Mouse (Mus musculus) midbrain, embryonic 16.5 days (tissue): ENCODE measurements at regions not wholly inside any gene's neighbourhood (a gene's known extent, or its start where the extent isn't known, plus 50 kb on each side); places are given as distances from the start of the nearest gene placed in this dataset.
A peak's percentile ranks its signal among the peaks of the same experiment; 100 is the strongest.

Experiments
- ATAC-seq: fragments of 200-750 bp; cut with Nextera tagmentation; 2 replicates; pipeline ENCODE4 v1.8.0; 2017; ENCODE audit warnings: moderate TSS enrichment
- H3K27ac ChIP-seq: fragments of 300-500 bp; sonication (generic); 2 replicates; pipeline ENCODE4 v1.5.1; 2014; ENCODE audit warnings: mild to moderate bottlenecking, low read length, mixed read lengths
- H3K27me3 ChIP-seq: fragments of 300-500 bp; sonication (generic); 2 replicates; pipeline ENCODE4 v1.6.1; 2014; ENCODE audit warnings: low read depth, low read length, mixed read lengths; ENCODE audit not compliant: control insufficient read depth, insufficient read depth
- H3K36me3 ChIP-seq: fragments of 300-500 bp; sonication (generic); 2 replicates; pipeline ENCODE4 v1.6.1; 2014; ENCODE audit warnings: mild to moderate bottlenecking, low read length, moderate library complexity, mixed read lengths; ENCODE audit not compliant: control insufficient read depth, insufficient read depth
- H3K4me1 ChIP-seq: fragments of 300-500 bp; sonication (generic); 2 replicates; pipeline ENCODE4 v1.6.1; 2014; ENCODE audit warnings: mild to moderate bottlenecking, low read length, mixed read lengths; ENCODE audit not compliant: control insufficient read depth, insufficient read depth
- H3K4me2 ChIP-seq: fragments of 300-500 bp; sonication (generic); 2 replicates; pipeline ENCODE4 v1.6.1; 2014; ENCODE audit warnings: mild to moderate bottlenecking, low read length, mixed read lengths
- H3K4me3 ChIP-seq: fragments of 300-500 bp; sonication (generic); 2 replicates; pipeline ENCODE4 v1.5.1; 2014; ENCODE audit warnings: low read depth, mild to moderate bottlenecking, low read length, moderate library complexity, mixed read lengths
- H3K9ac ChIP-seq: fragments of 300-500 bp; sonication (generic); 2 replicates; pipeline ENCODE4 v1.6.1; 2014; ENCODE audit warnings: low read depth, low read length, mixed read lengths
- H3K9me3 ChIP-seq: fragments of 300-500 bp; sonication (generic); replicated peaks from 2 replicates; pipeline ENCODE4 v1.6.1; 2014; ENCODE audit warnings: mild to moderate bottlenecking, low read length, mixed read lengths; ENCODE audit not compliant: control insufficient read depth, poor library complexity, severe bottlenecking
- WGBS: fragments of 180-500 bp; shearing (Covaris S2); extraction: QIAGEN DNeasy Blood & Tissue Kit; methylation state at CpG from one replicate; pipeline ENCODE4 v1.1.7; 2014; 5-methylcytosine and 5-hydroxymethylcytosine counted together

GRCm38 (mm10) chr10:66896698-66897622, 199.0 kb upstream of the Jmjd1c start:
- Histone ChIP-seq H3K4me2 (no peak overlapping the region), H3K4me1 (peaks cover 11% of the 10 kb centered on the region), H3K27me3 (no peaks in the 10 kb centered on the region), H3K36me3 (no peaks in the 10 kb centered on the region), H3K9ac (no peak overlapping the region), H3K4me3 (no peak overlapping the region), H3K9me3 (no peaks in the 10 kb centered on the region), H3K27ac (no peak overlapping the region)
- no peak for ATAC-seq
- 24% methylated on average over 11 of the region's 11 CpGs for WGBS

GRCm38 (mm10) chr10:66899724-66900123, 196.2 kb upstream of the Jmjd1c start:
- no peak overlapping the region for H3K9ac ChIP-seq
- no peak overlapping the region for H3K4me2 ChIP-seq
- no peaks in the 10 kb centered on the region for H3K36me3 ChIP-seq
- no peak for ATAC-seq
- whole genome bisulfite sequencing: 90% methylated on average over 5 of the region's 5 CpGs
- H3K4me3 ChIP-seq: no peak overlapping the region
- H3K27me3 ChIP-seq: no peaks in the 10 kb centered on the region
- no peaks in the 10 kb centered on the region for H3K9me3 ChIP-seq
- H3K27ac ChIP-seq: no peak overlapping the region
- H3K4me1 ChIP-seq: peaks cover 11% of the 10 kb centered on the region

- ATAC-seq: no peak
- Histone ChIP-seq H3K4me1 (peaks cover 11% of the 10 kb centered on the region), H3K9ac (no peak overlapping the region), H3K4me2 (no peak overlapping the region), H3K27me3 (no peaks in the 10 kb centered on the region), H3K27ac (no peak overlapping the region), H3K9me3 (no peaks in the 10 kb centered on the region), H3K36me3 (no peaks in the 10 kb centered on the region), H3K4me3 (no peak overlapping the region)
- WGBS: 71% methylated on average over 10 of the region's 10 CpGs
Measured at GRCm38 (mm10) chr10:66900781-66901180, 195.1 kb upstream of the Jmjd1c start.

GRCm38 (mm10) chr10:66901873-66902272, 194.1 kb upstream of the Jmjd1c start:
- H3K9me3 ChIP-seq: no peaks in the 10 kb centered on the region
- no peak overlapping the region for H3K27ac ChIP-seq
- no peaks in the 10 kb centered on the region for H3K36me3 ChIP-seq
- H3K4me2 ChIP-seq: peak overlapping the region; percentile 42
- H3K27me3 ChIP-seq: no peaks in the 10 kb centered on the region
- H3K4me1 ChIP-seq: peaks cover 11% of the 10 kb centered on the region
- peak; percentile 33; the same call in 1 of the 2 replicates for ATAC-seq
- no peak overlapping the region for H3K9ac ChIP-seq
- H3K4me3 ChIP-seq: no peak overlapping the region; the same call in 1 of the 2 replicates
- 2% methylated on average over 9 of the region's 9 CpGs for WGBS

- Histone ChIP-seq H3K9ac (no peak overlapping the region), H3K4me3 (no peak overlapping the region), H3K4me2 (no peak overlapping the region), H3K27me3 (no peaks in the 10 kb centered on the region), H3K4me1 (peaks cover 6% of the 10 kb centered on the region; the same call in 1 of the 2 replicates), H3K27ac (no peak overlapping the region), H3K36me3 (no peaks in the 10 kb centered on the region), H3K9me3 (no peaks in the 10 kb centered on the region)
- no peak for ATAC-seq
- WGBS: 69% methylated on average over 10 of the region's 10 CpGs
Measured at GRCm38 (mm10) chr10:66904552-66905367, 191.2 kb upstream of the Jmjd1c start.

GRCm38 (mm10) chr10:66907842-66908241, 188.1 kb upstream of the Jmjd1c start:
- no peaks in the 10 kb centered on the region for H3K9me3 ChIP-seq
- H3K27me3 ChIP-seq: no peaks in the 10 kb centered on the region
- H3K36me3 ChIP-seq: no peaks in the 10 kb centered on the region
- no peak overlapping the region for H3K9ac ChIP-seq
- H3K4me1 ChIP-seq: no peaks in the 10 kb centered on the region
- H3K4me3 ChIP-seq: no peak overlapping the region
- H3K4me2 ChIP-seq: no peak overlapping the region
- 61% methylated on average over 4 of the region's 4 CpGs for WGBS
- no peak for ATAC-seq
- no peak overlapping the region for H3K27ac ChIP-seq

- Histone ChIP-seq H3K4me1 (peaks cover 8% of the 10 kb centered on the region), H3K9ac (no peak overlapping the region), H3K27me3 (no peaks in the 10 kb centered on the region), H3K9me3 (no peaks in the 10 kb centered on the region), H3K27ac (no peak overlapping the region), H3K36me3 (no peaks in the 10 kb centered on the region), H3K4me2 (no peak overlapping the region), H3K4me3 (no peak overlapping the region)
- 10% methylated on average over 12 of the region's 12 CpGs for WGBS
- ATAC-seq: peak; percentile 44; the same call in 1 of the 2 replicates
Measured at GRCm38 (mm10) chr10:66909204-66909889, 186.6 kb upstream of the Jmjd1c start.

- WGBS: 77% methylated on average over 17 of the region's 17 CpGs
- no peak overlapping the region for H3K9ac ChIP-seq
Measured at GRCm38 (mm10) chr10:66909905-66910681, 185.8 kb upstream of the Jmjd1c start.

More at GRCm38 (mm10) chr10:66909905-66910681, 185.8 kb upstream of the Jmjd1c start:
- H3K4me1 ChIP-seq: peaks cover 11% of the 10 kb centered on the region
- no peak overlapping the region for H3K4me3 ChIP-seq
- no peak overlapping the region for H3K27ac ChIP-seq
- H3K4me2 ChIP-seq: no peak overlapping the region
- no peaks in the 10 kb centered on the region for H3K27me3 ChIP-seq
- H3K36me3 ChIP-seq: no peaks in the 10 kb centered on the region
- no peak for ATAC-seq
- H3K9me3 ChIP-seq: no peaks in the 10 kb centered on the region
